In the genomic region with DNA sequence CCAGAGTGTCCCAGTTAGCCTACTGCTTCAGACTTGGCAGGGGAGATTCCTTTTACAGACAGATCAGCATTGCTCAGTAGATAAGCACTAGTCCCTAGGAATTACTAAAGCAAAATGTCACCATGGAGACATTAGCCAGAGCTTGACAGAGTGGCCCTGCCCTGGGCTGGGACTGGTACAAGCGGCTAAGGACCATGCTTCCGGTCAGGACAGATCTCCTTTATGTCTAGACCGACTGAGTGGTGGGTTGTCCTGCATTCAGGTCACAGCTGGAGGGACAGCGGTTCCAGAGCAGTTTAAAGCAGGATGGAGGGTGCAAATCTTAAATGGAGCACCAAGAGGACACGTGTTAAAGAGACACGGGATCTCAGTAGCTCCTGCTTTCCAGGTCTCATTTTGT, we compare ENCODE assay signal across 8 mouse cellular contexts. TPM values are rescaled to one million over a fixed set of nuclear protein-coding genes. Genes with fewer than 3 reads are reported as not detected.
A peak's percentile ranks its signal among the peaks of the same experiment; 100 is the strongest.
DNase-seq lines count a peak whose midpoint lies in the region; ATAC-seq and TF ChIP-seq lines count a peak whose summit lies in the region.

No protein-coding gene starts in this region.

- H3K27me3 ChIP-seq in heart, embryonic 13.5 days (replicated peaks) = no peaks in the 10 kb centered on the region
- H3K27me3 ChIP-seq in forebrain, embryonic 15.5 days = no peaks in the 10 kb centered on the region
- H3K27me3 ChIP-seq in liver, postnatal 0 days (ENCODE audit: insufficient read depth, low read length) = no peaks in the 10 kb centered on the region

- H3K9ac ChIP-seq in heart, embryonic 13.5 days = peak overlapping the region; percentile 91
- H3K9ac ChIP-seq in ES-E14 (ENCODE audit: insufficient read depth, low read depth, low read length, poor library complexity, severe bottlenecking) = no peak overlapping the region
- H3K9ac ChIP-seq in forebrain, embryonic 15.5 days (replicated peaks) = peak overlapping the region; percentile 75
- H3K9ac ChIP-seq in liver, postnatal 0 days (replicated peaks) = peak overlapping the region; percentile 72

- H3K4me2 ChIP-seq in heart, embryonic 13.5 days = peak overlapping the region; percentile 89
- peak overlapping the region; percentile 92 for H3K4me2 ChIP-seq in forebrain, embryonic 15.5 days (replicated peaks)
- H3K4me2 ChIP-seq in liver, postnatal 0 days (ENCODE audit: low read depth, low read length) = peak overlapping the region; percentile 100

- H3K4me1 ChIP-seq in heart, embryonic 13.5 days = peaks cover 31% of the 10 kb centered on the region
- H3K4me1 ChIP-seq in ES-E14 (ENCODE audit: control insufficient read depth in 2 of 2, insufficient read depth in 2 of 2, low read length in 2 of 2, poor library complexity in 1 of 2) = peaks cover 2 to 3% of the 10 kb centered on the region in 2 experiments; a peak in 1 of 4 replicates
- H3K4me1 ChIP-seq in forebrain, embryonic 15.5 days = peaks cover 19% of the 10 kb centered on the region
- peaks cover 24% of the 10 kb centered on the region for H3K4me1 ChIP-seq in liver, postnatal 0 days (ENCODE audit: insufficient read depth)

- peak overlapping the region; percentile 82 for H3K4me3 ChIP-seq in heart, embryonic 13.5 days
- H3K4me3 ChIP-seq in ES-E14 (ENCODE audit: insufficient read depth in 1 of 2, low read depth in 1 of 2, low read length in 2 of 2, poor library complexity in 1 of 2, severe bottlenecking in 1 of 2) = peak overlapping the region; percentile 72 to 80; a peak in 3 of 4 replicates
- peak overlapping the region; percentile 70 for H3K4me3 ChIP-seq in forebrain, embryonic 15.5 days
- peak overlapping the region; percentile 85 for H3K4me3 ChIP-seq in liver, postnatal 0 days (ENCODE audit: low read depth, low read length)

- H3K9me3 ChIP-seq in heart, embryonic 13.5 days = no peaks in the 10 kb centered on the region
- H3K9me3 ChIP-seq in ES-E14 (ENCODE audit: control insufficient read depth, insufficient read depth, low read depth, low read length) = no peaks in the 10 kb centered on the region
- H3K9me3 ChIP-seq in forebrain, embryonic 15.5 days = no peaks in the 10 kb centered on the region
- H3K9me3 ChIP-seq in liver, postnatal 0 days (ENCODE audit: low read length) = no peaks in the 10 kb centered on the region

- TF ChIP-seq CTCF in liver, postnatal 0 days (IDR thresholded peaks at IDR 0.05; ENCODE audit: low read depth) = no peak

- H3K27ac ChIP-seq in heart, embryonic 13.5 days (replicated peaks) = peak overlapping the region; percentile 69
- H3K27ac ChIP-seq in ES-E14 (ENCODE audit: insufficient read depth, low read depth, low read length, poor library complexity, severe bottlenecking) = no peak overlapping the region
- no peak overlapping the region for H3K27ac ChIP-seq in forebrain, embryonic 15.5 days (replicated peaks)
- 0 out of 2 replicates have a peak overlapping the region, but pooled peaks have one; percentile 18 for H3K27ac ChIP-seq in liver, postnatal 0 days (ENCODE audit: low read depth)

- in situ Hi-C loops in ES-E14 (cut with MboI; ENCODE audit: low sequenced_read_pairs in 2 of 2, unreplicated experiment in 2 of 2) = no loop called here

- under 1% methylated on average over 6 of the region's 6 CpGs for WGBS in heart, embryonic 13.5 days
- WGBS in forebrain, embryonic 15.5 days = 2% methylated on average over 6 of the region's 6 CpGs
- WGBS in liver, postnatal 0 days (ENCODE audit: insufficient replicate concordance) = 5% methylated on average over 6 of the region's 6 CpGs

- no peak for DNase-seq in heart, adult 9 months (ENCODE audit: low spot score in 2 of 2)
- no peak for DNase-seq in ES-E14 (ENCODE audit: low read depth, low spot score)
- DNase-seq in liver, postnatal 0 days = no peak
- no peak for DNase-seq in T-cell, adult 2 months (ENCODE audit: low spot score)
- DNase-seq in ovary, postnatal 14 days (ENCODE audit: low spot score) = no peak

- ATAC-seq in heart, embryonic 13.5 days (ENCODE audit: extremely low read depth, insufficient number of reproducible peaks, low FRiP score, low TSS enrichment) = no peak
- ATAC-seq in forebrain, embryonic 15.5 days (replicated peaks) = peak; percentile 42
- peak; percentile 16; the same call in 1 of the 2 replicates for ATAC-seq in liver, postnatal 0 days
- no peak for ATAC-seq in granulocyte monocyte progenitor cell, adult 5-6 weeks (replicated peaks; ENCODE audit: poor library complexity, severe bottlenecking)

- TF ChIP-seq EP300 in liver, postnatal 0 days (IDR thresholded peaks at IDR 0.05; ENCODE audit: low read depth) = no peak

- H3K36me3 ChIP-seq in heart, embryonic 13.5 days = peaks cover 28% of the 10 kb centered on the region
- peaks cover 10% of the 10 kb centered on the region; the same call in 1 of the 2 replicates for H3K36me3 ChIP-seq in ES-E14 (ENCODE audit: control insufficient read depth, insufficient read depth, low read length, poor library complexity, severe bottlenecking)
- H3K36me3 ChIP-seq in forebrain, embryonic 15.5 days = peaks cover 20% of the 10 kb centered on the region
- H3K36me3 ChIP-seq in liver, postnatal 0 days (replicated peaks; ENCODE audit: insufficient read depth, low read length) = peaks cover 25% of the 10 kb centered on the region

TF ChIP-seq in ES-E14, 5 proteins besides CTCF, POLR2A, EP300 and RAD21:
- TF ChIP-seq MAFK (IDR thresholded peaks at IDR 0.05; ENCODE audit: insufficient read depth, low read depth, low read length) (no peak), CHD2 (IDR thresholded peaks at IDR 0.05; ENCODE audit: low read depth, low read length) (no peak), HCFC1 (IDR thresholded peaks at IDR 0.05; ENCODE audit: borderline replicate concordance, insufficient read depth, low read length) (no peak), ZNF384 (IDR thresholded peaks at IDR 0.05; ENCODE audit: low read depth, low read length) (no peak), ZC3H11A (IDR thresholded peaks at IDR 0.05; ENCODE audit: borderline replicate concordance, low read depth, low read length) (no peak)

RNA-seq across cellular contexts. Expression of a gene that starts 0.3 kb away (rescaled TPM):
- polyA plus RNA-seq in heart, embryonic 13.5 days (2015; fragmentation: Nextera tagmentation; extraction: Ambion mirVana) = 19.4 and 21.6 TPM in 2 replicates
- 6.1 and 8.3 TPM in 2 replicates for total RNA-seq in ES-E14 (2012; rRNA removed)
- polyA plus RNA-seq in forebrain, embryonic 15.5 days (2015; fragmentation: Nextera tagmentation; extraction: Ambion mirVana) = 6.0 and 6.6 TPM in 2 replicates
- 4.0 and 4.5 TPM in 2 replicates for polyA plus RNA-seq in liver, postnatal 0 days (2015; fragmentation: Nextera tagmentation; extraction: Ambion mirVana)
- total RNA-seq in granulocyte monocyte progenitor cell, adult 5-6 weeks (2014; fragmentation: Nextera tagmentation) = 8.4 and 11.4 TPM in 2 replicates
- total RNA-seq in granulocyte monocyte progenitor cell, adult 5-6 weeks (2017) = 1.4 and 1.5 TPM in 2 replicates

RNA-seq across cellular contexts. Expression of a gene that starts 25.8 kb away (rescaled TPM):
- 2.3 and 3.1 TPM in 2 replicates for polyA plus RNA-seq in heart, embryonic 13.5 days (2015; fragmentation: Nextera tagmentation; extraction: Ambion mirVana)
- total RNA-seq in ES-E14 (2012; rRNA removed) = 6.0 and 7.7 TPM in 2 replicates
- polyA plus RNA-seq in forebrain, embryonic 15.5 days (2015; fragmentation: Nextera tagmentation; extraction: Ambion mirVana) = 6.7 TPM in 2 replicates
- 2.4 and 2.5 TPM in 2 replicates for polyA plus RNA-seq in liver, postnatal 0 days (2015; fragmentation: Nextera tagmentation; extraction: Ambion mirVana)
- 10.1 and 12.3 TPM in 2 replicates for total RNA-seq in granulocyte monocyte progenitor cell, adult 5-6 weeks (2014; fragmentation: Nextera tagmentation)
- total RNA-seq in granulocyte monocyte progenitor cell, adult 5-6 weeks (2017) = 4.6 and 4.8 TPM in 2 replicates

Comparison
In these comparisons a context has a peak if more than half of its experiments do, and no peak if none do; other contexts are left out.
1. ATAC-seq: peak in forebrain, embryonic 15.5 days (single experiment) and liver, postnatal 0 days (single experiment); none in heart, embryonic 13.5 days (single experiment) and granulocyte monocyte progenitor cell, adult 5-6 weeks (single experiment).
2. H3K27ac ChIP-seq: peak in heart, embryonic 13.5 days (single experiment) and liver, postnatal 0 days (single experiment); none in ES-E14 (single experiment) and forebrain, embryonic 15.5 days (single experiment).
3. Peak in every context shown above with its lines, with median percentiles within 50 percentile points of each other: H3K4me2 ChIP-seq and H3K4me3 ChIP-seq.